Mouse (Mus musculus): ENCODE results near the gene Nr2e1.

The Nr2e1 gene

DNA sequence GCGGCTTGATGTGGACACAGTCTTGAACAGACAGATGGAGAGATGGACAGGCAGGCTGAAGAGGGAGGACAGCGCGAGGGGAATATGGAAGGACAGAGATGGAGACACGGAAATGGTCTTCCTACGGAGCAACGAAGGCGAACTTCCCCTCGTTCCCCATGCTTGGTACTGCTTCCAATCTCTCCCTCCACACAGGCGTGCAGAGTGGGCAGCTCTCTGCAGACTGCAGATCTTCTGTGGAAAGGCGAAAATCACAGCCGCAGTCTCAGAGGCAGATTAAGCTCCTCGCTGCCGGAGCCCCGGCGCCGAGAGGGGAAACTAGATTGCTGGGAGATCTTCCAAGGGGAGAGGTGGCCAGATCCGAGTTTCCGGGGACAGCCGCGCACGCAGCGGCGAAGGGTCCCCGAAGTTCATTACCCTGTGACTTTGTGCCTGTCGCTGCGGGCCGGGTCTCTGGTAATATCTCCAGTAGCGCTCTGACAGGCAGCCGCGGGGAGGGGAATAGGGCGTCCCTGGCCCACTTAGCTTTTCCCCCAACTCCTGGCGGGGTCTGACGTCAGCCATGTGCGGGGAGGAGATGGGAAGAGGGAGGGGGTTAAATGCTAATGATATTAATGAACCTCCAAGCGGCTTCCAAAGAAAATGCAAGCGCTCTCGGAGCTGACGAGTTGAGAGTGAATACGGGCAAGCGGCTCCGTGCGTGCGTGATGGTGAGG is at the start of gene Nr2e1, which contains the start of gene Ostm1:
TSS of gene Nr2e1 (minus strand) at position 476 of the 716 bp plus-strand sequence.
TSS of gene Ostm1 (plus strand) at position 666 of the 716 bp plus-strand sequence.
- DNase-seq (ENCODE audit: low read depth), result no peak

DNA sequence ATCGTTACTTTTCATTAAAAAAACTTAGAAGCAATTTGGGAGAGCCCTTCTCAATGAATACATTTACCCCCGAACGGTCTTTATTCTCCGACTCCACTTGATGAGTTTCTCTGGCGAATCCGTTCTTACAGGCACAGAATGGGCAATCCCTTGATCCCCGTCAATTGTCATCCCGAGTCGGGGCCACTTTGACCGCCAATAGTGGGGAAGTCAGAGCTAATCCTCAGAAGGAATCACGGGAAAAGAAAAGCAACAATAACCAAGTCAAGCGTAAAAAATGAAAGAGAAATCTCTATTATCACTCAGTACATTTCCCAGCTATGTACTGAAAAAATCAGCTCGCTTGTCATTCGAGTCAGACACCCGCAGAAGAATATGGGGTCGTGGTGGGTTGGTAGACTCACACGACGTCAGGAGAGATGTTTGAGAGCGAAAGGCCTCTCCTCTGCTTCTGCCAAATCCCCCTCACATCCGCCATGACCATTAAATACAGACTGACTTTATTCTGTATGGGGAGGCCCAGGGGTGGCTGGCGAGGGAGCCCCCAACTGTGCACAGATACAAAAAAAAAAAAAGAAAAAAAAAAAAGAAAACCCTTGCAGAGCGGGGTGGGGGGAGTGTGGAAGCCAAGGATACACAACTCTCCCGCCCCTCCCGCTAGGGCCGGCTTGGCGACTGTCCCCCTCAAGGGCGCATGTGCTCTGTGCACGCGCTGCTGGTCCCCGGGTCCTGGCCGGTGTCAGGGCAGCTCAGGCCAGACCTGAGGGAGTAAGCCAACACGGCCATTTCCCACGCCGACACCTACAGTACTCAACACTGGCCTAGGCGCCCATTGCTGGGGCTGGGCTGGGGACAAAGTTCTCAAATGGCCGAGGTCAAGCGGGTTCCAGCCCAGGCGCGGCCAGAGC is 49.3 kb upstream of the Nr2e1 start:
- no peak for DNase-seq (ENCODE audit: low read depth)

DNA sequence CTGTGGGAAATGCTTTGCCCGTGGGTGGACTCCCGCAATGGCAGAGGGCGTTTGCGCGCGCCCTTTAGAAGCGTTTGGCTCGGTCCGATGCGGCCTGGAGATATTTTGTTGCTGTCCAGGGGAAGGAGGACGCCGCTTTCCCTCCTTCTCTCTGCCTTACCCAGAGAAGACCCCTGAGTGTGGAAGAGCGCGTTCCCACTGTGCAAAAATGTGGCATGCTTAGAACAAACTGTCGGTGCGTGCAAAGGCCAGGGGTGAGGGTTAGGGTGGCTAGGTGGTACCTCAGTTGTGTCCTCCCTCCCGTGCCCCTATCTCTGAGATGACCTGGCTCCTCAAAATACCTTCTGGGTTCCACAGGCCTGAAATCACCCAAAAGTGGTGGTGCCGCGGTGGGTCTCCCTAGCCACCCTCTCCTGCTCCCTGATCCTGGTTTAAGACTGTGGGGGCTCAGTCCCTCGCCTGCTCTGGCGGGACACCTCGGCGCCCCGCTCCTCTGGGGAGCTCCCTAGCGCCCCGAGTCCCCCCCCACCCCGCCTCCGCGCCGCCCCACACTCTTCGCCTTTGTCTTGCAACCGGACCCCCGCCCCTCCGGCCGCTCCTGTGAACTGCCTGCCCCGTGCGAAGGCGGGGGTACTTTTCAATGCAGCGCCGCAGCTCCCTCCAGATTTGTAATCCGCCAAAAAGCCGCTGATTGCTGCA is 48.5 kb upstream of the Nr2e1 start:
- no peak for DNase-seq (ENCODE audit: low read depth)

DNA sequence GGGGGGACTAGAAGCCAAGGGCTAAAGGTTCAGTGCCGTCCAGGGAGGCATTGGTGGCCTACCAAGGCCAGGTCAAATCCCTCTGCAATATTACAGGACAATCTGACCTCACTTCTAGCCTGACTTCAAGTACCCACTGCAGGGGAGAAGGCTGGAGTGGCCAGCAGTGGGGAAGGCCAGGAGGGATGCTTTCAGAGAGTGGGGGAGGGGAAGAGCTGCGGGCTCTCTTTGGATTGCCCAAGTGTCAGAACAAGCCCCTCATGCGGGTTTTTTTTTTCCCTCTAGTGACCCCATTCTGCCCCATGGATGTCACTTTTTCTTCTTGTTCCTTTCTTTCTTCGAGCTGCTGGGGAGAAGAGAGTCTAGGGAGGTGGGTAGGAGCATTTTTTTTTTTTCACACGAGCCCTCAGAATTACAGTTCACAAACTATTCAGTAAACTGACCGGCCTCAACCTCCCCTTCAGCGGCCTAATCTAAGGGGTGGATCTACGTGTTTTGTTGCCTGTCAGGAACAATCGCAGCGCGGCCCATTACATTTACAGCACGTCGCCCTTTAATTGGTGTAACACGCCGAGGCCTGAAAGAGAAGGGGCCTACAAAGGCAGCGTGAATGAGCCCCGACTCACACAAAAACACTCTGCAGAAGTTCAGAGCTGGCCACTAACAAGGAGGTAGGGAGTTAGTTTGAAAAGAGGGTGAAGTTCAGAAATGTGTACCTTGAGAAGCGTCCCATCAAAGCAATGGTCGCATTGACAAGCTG is 47.3 kb upstream of the Nr2e1 start:
- DNase-seq (ENCODE audit: low read depth), result no peak

DNA sequence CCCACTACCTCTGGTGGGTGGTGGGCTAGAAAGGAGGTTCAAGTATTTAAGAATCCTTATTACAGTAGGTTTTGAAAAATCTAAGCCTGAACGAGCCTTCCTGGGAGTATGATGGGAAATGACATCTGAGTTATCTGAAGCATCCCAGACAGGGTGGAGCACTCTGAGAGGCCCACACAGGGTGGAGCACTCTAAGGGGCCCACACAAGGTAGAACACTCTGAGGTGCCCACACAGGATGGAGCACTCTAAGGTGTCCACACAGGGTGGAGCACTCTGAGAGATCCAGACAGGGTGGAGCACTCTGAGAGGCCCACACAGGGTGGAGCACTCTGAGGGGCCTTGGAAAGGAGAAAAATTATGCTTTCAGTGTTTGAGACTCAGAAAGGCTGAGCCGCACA is 42.5 kb upstream of the Nr2e1 start:
- no peak for DNase-seq (ENCODE audit: low read depth)

DNA sequence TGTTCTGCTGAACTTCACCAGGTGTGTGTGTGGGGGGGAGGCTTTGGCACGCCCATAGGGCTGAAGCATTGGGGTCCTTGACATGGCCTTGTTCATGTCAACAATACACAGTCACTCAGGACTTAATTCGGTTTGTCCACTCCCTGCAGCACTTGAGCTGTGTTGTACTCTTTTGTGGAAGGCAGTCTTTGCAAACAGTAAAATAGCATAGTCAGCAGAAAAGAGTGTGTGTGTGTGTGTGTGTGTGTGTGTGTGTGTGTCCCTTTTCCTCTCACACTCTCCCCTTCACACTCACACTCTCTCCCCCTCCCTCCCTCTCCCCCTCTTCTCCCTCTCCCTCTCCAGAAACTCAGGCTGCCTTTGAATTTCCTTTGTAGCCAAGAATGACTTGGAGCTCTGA is 34.9 kb upstream of the Nr2e1 start:
- DNase-seq (ENCODE audit: low read depth), result no peak

DNA sequence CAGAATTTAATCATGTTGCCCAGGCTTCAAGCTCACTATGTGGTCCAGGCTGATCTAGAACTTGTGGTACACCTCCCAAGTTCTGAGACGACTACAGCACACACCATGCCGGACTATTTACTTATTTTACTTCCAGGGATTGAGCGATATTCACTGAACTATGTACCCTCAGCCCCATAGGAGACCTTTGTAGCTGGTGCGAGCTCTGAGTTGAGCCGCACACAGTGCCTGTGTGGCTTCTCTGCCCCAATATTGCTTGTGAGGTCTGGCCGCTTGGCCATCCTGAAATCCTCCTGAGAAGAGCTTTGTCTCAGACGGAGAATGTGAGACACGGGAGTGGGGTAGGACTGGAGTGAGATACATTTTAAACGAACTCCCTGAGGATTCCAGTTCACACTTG is 31.3 kb upstream of the Nr2e1 start:
- no peak for DNase-seq (ENCODE audit: low read depth)

DNA sequence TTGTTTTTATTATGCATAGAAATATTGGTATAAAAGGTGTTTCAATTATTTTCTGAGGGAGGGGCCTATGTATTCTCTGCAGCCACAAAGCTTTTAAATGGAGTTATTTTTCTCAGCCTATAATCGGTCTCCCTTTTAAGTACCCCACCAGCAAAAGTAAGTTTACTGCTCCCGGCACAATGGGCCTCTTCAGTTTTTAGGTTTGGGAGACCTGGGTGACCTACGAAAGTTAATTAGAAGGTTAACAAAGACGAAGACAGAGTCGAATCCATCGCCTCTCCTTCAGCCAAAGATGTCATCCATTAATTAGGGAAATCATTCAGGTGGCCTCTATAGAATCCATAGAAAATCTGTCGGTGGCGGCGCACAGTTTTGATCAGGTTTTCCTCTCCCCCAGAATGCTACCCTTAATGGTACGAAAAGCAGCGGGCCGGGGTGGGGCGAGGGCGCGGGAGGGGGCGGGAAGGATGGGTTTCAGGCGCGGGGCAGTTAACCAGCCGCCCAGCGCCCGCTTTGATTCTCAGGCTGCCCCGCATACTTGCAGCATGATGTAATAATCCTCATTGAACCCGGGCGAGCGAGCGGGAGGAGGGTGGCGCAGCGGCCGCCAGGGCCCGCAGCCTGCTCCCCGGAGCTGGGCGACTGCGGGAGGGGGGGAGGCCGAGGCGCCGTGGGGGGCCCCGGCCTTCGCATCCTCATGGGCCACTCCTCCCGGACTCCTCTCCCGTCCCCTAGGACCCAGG is 30.4 kb upstream of the Nr2e1 start:
- no peak for DNase-seq (ENCODE audit: low read depth)

DNA sequence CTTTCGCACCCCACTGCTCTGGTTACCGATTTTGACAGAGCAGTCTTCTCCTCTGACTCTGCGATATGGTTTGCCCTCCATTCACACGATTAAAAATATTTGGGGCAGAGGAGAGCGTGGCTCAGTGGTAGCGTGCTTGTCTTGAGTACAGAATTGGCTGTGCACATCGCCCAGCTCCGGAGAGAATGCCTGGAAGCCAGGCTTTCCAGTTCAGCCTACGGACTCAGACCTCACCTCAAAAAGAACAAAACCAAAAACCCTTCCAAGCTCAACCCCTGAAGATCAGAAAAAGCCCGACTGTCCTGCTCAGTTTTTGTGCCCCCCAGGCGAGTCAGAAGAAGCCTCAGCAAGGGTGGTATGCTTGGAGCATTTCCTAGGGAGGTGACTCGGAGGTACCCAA is 29.6 kb upstream of the Nr2e1 start:
- DNase-seq (ENCODE audit: low read depth), result no peak

DNA sequence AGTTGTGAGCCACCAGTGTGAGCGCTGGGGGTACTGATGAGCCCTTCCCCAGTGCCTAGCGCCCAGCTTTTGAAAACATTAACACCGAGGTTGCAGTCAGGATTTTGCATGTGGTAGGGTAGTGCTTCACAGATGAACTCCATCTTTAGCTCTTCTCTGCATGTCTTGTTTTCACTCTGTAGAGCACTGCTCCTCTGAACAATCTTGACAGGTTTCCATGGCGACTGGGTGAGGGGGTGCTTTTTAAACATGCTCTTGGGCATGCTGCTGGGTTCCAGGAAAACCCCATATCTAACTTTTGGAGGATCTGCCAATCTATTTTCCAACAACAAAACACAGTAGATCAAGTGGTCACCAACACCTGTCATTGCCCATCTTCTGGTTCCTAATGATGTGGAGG is 23.3 kb upstream of the Nr2e1 start:
- no peak for DNase-seq (ENCODE audit: low read depth)

DNA sequence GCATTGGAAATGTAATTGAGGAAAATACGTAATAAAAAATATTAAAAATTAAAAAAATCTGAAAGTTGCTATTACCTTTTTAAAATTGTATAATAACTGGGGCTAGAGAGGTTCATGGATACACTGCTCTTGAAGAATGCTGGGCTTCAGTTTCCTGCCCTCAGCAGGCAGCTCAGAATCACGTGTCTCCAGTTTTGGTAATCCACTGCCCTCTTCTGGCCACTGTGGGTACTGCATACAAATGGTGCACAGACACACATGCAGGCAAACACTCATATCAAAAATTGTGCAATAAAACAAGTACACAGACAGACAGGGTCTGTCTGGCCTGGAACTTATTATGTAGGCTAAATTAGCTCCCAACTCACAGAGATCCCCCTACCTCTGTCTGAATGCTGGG is 21.4 kb upstream of the Nr2e1 start:
- DNase-seq (ENCODE audit: low read depth), result peak; percentile 45

DNA sequence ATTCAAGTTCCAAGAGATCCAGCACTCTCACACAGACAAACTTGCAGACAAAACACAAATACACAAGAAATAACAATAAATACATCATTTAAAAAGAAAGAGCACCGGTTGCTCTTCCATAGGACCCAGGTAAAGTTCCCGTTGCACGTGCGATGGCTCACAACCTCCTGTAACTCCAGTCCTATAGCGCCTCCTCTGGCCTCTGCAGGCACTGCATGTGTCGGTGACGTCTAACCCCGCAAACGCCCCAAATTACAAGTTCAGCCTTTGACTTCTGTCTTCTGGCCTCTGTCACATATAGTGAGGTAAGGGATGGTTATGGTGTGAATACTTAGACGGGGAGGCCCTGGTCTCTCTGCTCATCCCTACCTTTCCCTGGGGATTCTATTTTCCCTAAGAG is 18.1 kb upstream of the Nr2e1 start:
- DNase-seq (ENCODE audit: low read depth), result peak; percentile 11

DNA sequence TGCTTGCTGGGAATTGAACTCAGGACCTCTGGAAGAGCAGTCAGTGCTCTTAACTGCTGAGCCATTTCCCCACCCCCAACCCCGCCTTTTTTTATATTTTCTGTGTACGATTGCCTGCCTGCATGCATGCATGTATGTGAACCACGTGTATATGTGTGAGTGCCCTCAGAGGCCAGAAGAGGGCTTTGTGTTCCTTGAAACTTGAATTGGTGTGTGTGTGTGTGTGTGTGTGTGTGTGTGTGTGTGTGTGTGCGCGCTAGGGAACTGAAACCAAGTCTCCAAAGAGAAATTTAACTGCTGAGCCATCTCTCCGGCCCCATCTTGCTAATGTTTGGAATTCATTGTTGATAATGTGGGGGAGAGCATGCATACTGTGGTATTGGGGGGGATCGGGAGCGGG is 15.2 kb upstream of the Nr2e1 start:
- peak; percentile 41 for DNase-seq (ENCODE audit: low read depth)

DNA sequence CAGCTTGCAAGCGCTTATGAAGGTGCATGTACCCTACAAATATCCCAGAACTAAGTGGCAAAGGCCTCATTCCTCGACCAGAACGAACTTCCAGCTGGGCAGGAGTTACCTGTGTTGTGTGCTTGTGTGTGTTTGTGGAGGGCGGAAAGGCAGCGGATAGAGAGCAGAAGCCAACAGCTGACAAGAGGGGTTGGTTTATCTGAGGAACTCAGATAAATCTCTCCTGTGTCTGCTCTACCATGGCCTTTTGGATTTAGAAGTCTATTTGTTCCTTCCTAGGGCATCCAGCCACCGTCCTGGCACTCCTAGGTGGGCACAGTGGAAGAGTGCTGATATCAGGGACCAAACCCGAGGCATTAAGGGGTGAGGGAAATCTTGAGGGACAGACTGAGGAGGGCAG is 9.8 kb upstream of the Nr2e1 start:
- DNase-seq (ENCODE audit: low read depth), result no peak

DNA sequence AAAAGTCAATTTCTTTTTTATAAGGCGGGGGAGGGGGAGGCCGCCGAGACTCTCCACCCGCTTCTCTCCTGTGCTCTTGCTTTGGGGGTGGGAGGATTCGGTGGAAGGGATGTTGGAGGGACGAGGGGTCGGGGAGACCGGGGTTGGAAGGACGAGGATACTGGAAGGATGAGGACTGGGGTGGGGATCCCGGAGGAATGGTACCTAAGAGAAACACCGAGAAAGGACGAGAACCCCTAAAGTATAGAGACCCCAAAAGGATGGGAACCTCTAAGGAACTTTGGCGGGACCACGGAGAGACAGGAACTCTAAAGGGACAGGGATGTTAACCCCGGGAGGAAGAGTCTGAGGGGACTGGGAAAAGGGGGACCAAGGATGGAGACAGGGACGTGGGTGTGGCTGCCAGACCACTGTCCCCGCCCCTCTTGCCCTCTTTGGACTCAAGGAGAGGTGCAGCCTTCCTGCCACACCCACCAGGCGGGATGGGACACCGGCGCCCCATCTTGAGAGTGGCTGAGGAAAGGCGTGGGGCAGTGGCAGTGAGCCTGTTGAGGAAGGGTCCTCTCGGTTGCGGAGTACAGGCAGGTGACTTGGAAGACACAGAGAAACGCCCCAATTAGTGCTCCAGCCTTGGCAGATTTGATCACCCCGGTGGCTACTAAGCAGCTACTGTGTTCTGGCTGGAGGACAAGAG is 8.7 kb upstream of the Nr2e1 start:
- DNase-seq (ENCODE audit: low read depth), result no peak

DNA sequence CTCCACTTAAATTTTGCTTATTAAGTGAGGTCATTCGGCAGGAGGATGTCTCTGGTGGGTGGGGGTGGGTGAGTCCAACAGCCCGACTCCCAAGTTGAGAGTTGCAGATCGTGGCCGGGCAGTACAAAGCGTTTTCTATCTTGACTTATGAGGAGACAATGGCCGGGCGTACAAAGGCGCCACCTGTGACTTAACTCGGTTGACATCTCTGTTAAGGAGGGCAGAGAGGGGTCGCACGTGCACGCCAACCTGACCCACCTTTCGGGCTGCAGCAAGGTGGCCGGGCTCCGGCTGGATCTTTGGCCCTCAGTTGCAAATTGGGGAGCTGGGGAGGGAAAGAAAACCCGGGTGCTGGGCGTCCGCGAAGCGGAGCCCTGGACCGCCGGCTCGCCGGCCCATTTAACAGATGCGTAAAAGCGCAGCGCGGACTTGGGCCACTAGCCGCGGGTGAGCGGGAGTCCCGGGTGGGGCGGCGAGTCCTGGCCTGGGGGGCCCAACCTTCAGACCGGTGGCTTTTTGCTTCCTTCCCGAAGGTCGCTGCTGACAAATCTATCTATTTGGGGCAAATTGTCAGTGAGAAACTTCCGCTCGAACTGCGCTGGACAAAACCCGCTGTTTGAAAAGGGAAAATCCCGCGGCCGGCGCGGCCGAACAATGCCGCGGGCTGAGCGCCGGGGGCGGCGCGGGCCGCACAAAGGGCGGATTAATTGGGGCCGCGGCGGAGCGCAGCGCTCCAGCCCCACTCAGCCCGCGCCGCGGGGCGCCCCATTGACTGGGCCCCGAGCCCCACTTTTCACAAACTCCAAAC is 8.0 kb upstream of the Nr2e1 start:
- no peak for DNase-seq (ENCODE audit: low read depth)

DNA sequence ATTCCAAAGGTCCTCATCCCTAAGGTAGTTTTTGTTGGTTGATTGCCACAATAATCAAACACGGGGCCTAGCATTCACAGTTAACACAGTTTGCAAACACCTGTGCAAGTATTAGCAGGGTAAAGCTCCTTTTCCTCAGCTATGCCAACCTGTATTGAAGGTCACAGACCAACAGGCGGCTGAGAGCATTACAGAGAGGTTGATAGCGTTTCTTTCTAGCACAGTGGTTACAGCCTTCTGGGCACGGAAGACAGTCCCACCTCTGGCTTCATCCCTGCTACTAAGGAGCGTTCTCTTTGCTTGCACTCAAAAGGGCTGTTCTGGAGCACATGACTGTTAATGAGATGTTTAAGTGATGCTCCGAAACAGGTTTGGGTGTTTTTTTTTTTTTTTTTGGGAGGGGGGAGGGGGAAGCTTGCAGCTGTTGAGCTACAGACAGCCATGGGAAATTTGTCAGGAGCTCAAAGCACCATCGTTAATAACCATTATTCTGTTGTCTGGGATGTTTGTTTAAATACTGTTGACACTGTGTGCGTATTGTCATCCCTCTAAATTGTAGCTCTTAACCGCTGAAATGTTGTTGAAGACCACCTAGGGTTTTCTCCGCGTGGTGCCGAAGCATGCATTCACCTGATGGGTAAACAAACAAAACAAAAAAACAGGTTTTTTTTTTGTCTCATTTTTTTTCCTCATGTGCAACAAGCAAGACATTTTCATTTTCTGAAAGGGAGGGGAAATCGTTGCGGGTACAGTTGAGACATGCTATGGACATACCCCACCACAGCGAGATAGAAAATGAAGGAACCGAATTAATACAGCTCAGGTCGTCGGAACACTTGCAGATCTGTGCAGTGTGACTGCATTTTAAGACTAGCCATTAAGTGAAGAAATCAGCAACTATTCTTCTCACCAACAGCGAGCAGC is 7.1 kb upstream of the Nr2e1 start:
- DNase-seq (ENCODE audit: low read depth), result no peak

DNA sequence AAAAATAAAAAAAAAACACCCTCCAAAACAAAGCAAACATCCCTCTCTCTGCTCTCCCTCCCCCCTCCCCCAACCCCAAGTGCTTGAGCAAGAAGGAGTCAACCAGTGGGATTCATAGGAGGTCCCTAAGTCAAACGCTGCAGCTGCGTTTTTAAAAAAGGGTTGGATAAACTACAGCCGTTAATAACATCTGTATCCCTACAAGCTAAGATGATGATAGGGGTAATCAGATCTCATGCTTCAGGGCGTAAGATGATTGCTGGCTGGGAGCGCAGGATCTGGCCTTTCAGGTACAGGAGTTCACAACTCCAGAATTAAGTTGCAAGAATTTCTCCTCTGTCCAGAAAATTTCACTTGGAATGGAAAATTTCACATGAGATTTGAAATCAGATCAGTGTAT is 6.1 kb upstream of the Nr2e1 start:
- DNase-seq (ENCODE audit: low read depth), result no peak
